ENCODE assay signal across 22 mouse cellular contexts in the genomic region with DNA sequence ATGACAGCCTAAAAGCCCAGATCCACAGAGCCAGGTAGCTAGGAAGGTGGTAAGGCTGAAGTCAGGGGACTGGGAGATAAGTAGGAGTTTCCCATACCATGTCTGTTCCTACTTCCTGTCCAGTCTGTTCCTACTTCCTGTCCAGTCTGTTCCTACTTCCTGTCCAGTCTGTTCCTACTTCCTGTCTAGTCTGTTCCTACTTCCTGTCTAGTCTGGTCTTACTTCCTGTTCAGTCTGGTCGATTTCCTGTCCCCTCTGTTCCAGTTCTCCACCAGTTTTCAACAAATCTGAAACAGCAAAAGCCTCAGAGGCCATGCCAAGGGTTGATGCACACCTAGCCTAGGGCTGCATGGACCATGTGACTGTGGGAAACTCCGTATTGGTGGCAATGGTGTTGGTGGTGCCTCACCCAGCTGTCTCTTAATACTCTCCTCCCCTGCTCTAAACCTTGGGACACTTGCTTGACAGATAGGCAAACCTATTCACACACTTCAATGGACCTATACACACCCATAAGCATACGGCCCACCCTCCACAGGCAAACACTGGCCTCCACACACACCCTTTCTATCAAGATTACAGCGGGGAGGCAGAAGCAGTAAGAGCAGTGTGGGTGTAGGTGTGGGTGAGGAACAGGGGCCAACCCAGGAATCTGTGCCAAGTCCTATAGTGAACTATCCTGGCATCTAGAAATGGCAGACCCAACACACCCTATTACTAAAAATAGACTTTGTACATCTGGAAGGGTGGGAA. TPM values are rescaled to one million over a fixed set of nuclear protein-coding genes. Genes with fewer than 3 reads are reported as not detected.
DNase-seq lines count a peak whose midpoint lies in the region; ATAC-seq and TF ChIP-seq lines count a peak whose summit lies in the region.
"Had no signal": no experiment of that assay in that cellular context is flagged by ENCODE, and none has a peak within 500 bp of the region (broad histone marks: within the 10 kb centered on the region; RNA-seq: fewer than 3 reads in every experiment).

No protein-coding gene starts in this region.

- H3K9ac ChIP-seq in intestine, embryonic 15.5 days: no peak overlapping the region
- H3K9ac ChIP-seq: lung, embryonic 14.5 days; neural tube, embryonic 13.5 days had no signal

- no peaks in the 10 kb centered on the region for H3K4me1 ChIP-seq in testis, adult 2 months (ENCODE audit: control insufficient read depth, insufficient read depth, low read length)
- H3K4me1 ChIP-seq in intestine, embryonic 15.5 days (replicated peaks): 0 out of 2 replicates have a peak, but pooled peaks cover 2% of the 10 kb centered on the region
- no peaks in the 10 kb centered on the region for H3K4me1 ChIP-seq in cerebellum, adult 2 months (ENCODE audit: control insufficient read depth, insufficient read depth, low read length)
- H3K4me1 ChIP-seq: neural tube, embryonic 13.5 days had no signal

- H3K4me3 ChIP-seq in testis, adult 2 months (ENCODE audit: control insufficient read depth, low read depth, low read length): peak overlapping the region; percentile 86
- H3K4me3 ChIP-seq in intestine, embryonic 15.5 days (replicated peaks): no peak overlapping the region
- no peak overlapping the region for H3K4me3 ChIP-seq in cerebellum, adult 2 months (replicated peaks; ENCODE audit: insufficient read depth, low read depth, low read length)
- H3K4me3 ChIP-seq: gastrocnemius, adult 2 months; neural tube, embryonic 13.5 days had no signal

- TF ChIP-seq CTCF in testis, adult 2 months (IDR thresholded peaks at IDR 0.05; ENCODE audit: control insufficient read depth, insufficient read depth, insufficient replicate concordance, low read depth, low read length): no peak
- no peak for TF ChIP-seq CTCF in cerebellum, adult 2 months (IDR thresholded peaks at IDR 0.05; ENCODE audit: borderline replicate concordance, insufficient read depth, low read depth, low read length)

- no peak overlapping the region; the same call in 1 of the 2 replicates for H3K27ac ChIP-seq in testis, adult 2 months (ENCODE audit: control insufficient read depth, insufficient read depth, low read depth, low read length)
- H3K27ac ChIP-seq in intestine, embryonic 15.5 days: peak overlapping the region; percentile 82
- no peak overlapping the region for H3K27ac ChIP-seq in cerebellum, adult 2 months (ENCODE audit: insufficient read depth, low read length)
- H3K27ac ChIP-seq: gastrocnemius, adult 2 months; hindbrain, postnatal 0 days; kidney, postnatal 0 days; neural tube, embryonic 13.5 days had no signal

- WGBS in intestine, embryonic 15.5 days: 67% methylated on average over 4 of the region's 4 CpGs
- WGBS in cerebellum, adult 2 months: 89% methylated on average over 4 of the region's 4 CpGs

- H3K27me3 ChIP-seq in testis, adult 2 months (ENCODE audit: control insufficient read depth, insufficient read depth, low read length): no peaks in the 10 kb centered on the region
- H3K27me3 ChIP-seq in intestine, embryonic 15.5 days (replicated peaks): no peaks in the 10 kb centered on the region
- H3K27me3 ChIP-seq in cerebellum, adult 2 months (ENCODE audit: control insufficient read depth, insufficient read depth, low read length): no peaks in the 10 kb centered on the region

- H3K4me2 ChIP-seq in intestine, embryonic 15.5 days (replicated peaks): no peak overlapping the region
- H3K4me2 ChIP-seq: lung, embryonic 14.5 days; neural tube, embryonic 13.5 days had no signal

- DNase-seq in testis, postnatal 14 days (ENCODE audit: low spot score): no peak
- DNase-seq in cerebellum, adult 2 months: no peak
- DNase-seq in kidney, postnatal 14 days: no peak
- DNase-seq: cerebellum, adult 11 months; gastrocnemius, adult 2 months; heart, postnatal 10 days; left cerebral cortex, postnatal 4 days; lung, embryonic 14.5 days; retina, postnatal 1 day had no signal

- ATAC-seq in intestine, embryonic 15.5 days: peak; percentile 85
- peak; percentile 52; the same call in 1 of the 2 replicates for ATAC-seq in megakaryocyte progenitor cell, adult 5-6 weeks (replicated peaks; ENCODE audit: poor library complexity)
- no peak for ATAC-seq in activated CD4-positive, CD25-positive, alpha-beta regulatory T cell, adult 4 months
- ATAC-seq: forebrain, embryonic 16.5 days; hindbrain, postnatal 0 days; midbrain, embryonic 16.5 days had no signal

- no peaks in the 10 kb centered on the region for H3K36me3 ChIP-seq in testis, adult 2 months (ENCODE audit: control insufficient read depth, insufficient read depth, low read length)
- peaks cover 2% of the 10 kb centered on the region; the same call in 1 of the 2 replicates for H3K36me3 ChIP-seq in intestine, embryonic 15.5 days
- H3K36me3 ChIP-seq: neural tube, embryonic 13.5 days had no signal

- no peaks in the 10 kb centered on the region for H3K9me3 ChIP-seq in intestine, embryonic 15.5 days

- TF ChIP-seq POLR2A in testis, adult 2 months (IDR thresholded peaks at IDR 0.05; ENCODE audit: control insufficient read depth, low read depth, low read length): no peak
- no peak for TF ChIP-seq POLR2A in cerebellum, adult 2 months (IDR thresholded peaks at IDR 0.05; ENCODE audit: borderline replicate concordance, insufficient read depth, low read length)

RNA-seq across cellular contexts. Expression of gene Krt8, which starts 8.6 kb away (rescaled TPM):
- polyA plus RNA-seq in testis, adult 2 months (2012; rRNA removed): 9.3 and 16.7 TPM in 2 replicates
- polyA plus RNA-seq in intestine, embryonic 15.5 days (2015; fragmentation: Nextera tagmentation; extraction: Ambion mirVana): 775 and 835 TPM in 2 replicates
- total RNA-seq in megakaryocyte progenitor cell, adult 5-6 weeks (2015): 0.12 and 0.73 TPM in 2 replicates
- total RNA-seq in megakaryocyte progenitor cell, adult 5-6 weeks (2017): 0.12 and 0.44 TPM in 2 replicates
- polyA plus RNA-seq in cerebellum, adult 2 months (2012; rRNA removed): 0.61 and 1.1 TPM in 2 replicates
- not detected for polyA plus RNA-seq in activated CD4-positive, CD25-positive, alpha-beta regulatory T cell, adult 4 months (2017; shearing (Covaris generic))
- total RNA-seq: common myeloid progenitor, adult 5-6 weeks; gastrocnemius, adult 2 months had no signal

RNA-seq across cellular contexts. Expression of gene Krt18, which starts 32.3 kb away (rescaled TPM):
- 0.52 and 5.1 TPM in 2 replicates for polyA plus RNA-seq in testis, adult 2 months (2012; rRNA removed)
- polyA plus RNA-seq in intestine, embryonic 15.5 days (2015; fragmentation: Nextera tagmentation; extraction: Ambion mirVana): 263 and 305 TPM in 2 replicates
- 7.9 and 11.8 TPM in 2 replicates for total RNA-seq in megakaryocyte progenitor cell, adult 5-6 weeks (2015)
- 12.0 and 14.6 TPM in 2 replicates for total RNA-seq in megakaryocyte progenitor cell, adult 5-6 weeks (2017)
- polyA plus RNA-seq in cerebellum, adult 2 months (2012; rRNA removed): 1.1 and 2.1 TPM in 2 replicates
- polyA plus RNA-seq in activated CD4-positive, CD25-positive, alpha-beta regulatory T cell, adult 4 months (2017; shearing (Covaris generic)): not detected

RNA-seq across cellular contexts. Expression of gene Krt78, which starts 41.6 kb away (rescaled TPM):
- polyA plus RNA-seq in testis, adult 2 months (2012; rRNA removed): 0.48 and 0.63 TPM in 2 replicates
- 0.05 and 0.25 TPM in 2 replicates for polyA plus RNA-seq in intestine, embryonic 15.5 days (2015; fragmentation: Nextera tagmentation; extraction: Ambion mirVana)
- total RNA-seq in megakaryocyte progenitor cell, adult 5-6 weeks (2015): not detected in 2 replicates
- not detected in 2 replicates for total RNA-seq in megakaryocyte progenitor cell, adult 5-6 weeks (2017)
- 0.03 TPM in 1 of 2 replicates, not detected in the other for polyA plus RNA-seq in cerebellum, adult 2 months (2012; rRNA removed)
- polyA plus RNA-seq in activated CD4-positive, CD25-positive, alpha-beta regulatory T cell, adult 4 months (2017; shearing (Covaris generic)): not detected
- total RNA-seq: common myeloid progenitor, adult 5-6 weeks; gastrocnemius, adult 2 months; heart, postnatal 10 days; hindbrain, postnatal 0 days; layer of hippocampus, postnatal 14 days; left cerebral cortex, postnatal 4 days had no signal
- polyA plus RNA-seq: forebrain, embryonic 16.5 days; hindbrain, postnatal 0 days; midbrain, embryonic 16.5 days; neural tube, embryonic 13.5 days; spleen, adult 2 months had no signal

RNA-seq across cellular contexts. Expression of gene Krt79, which starts 55.5 kb away (rescaled TPM):
- polyA plus RNA-seq in testis, adult 2 months (2012; rRNA removed): 0.40 and 0.61 TPM in 2 replicates
- 0.13 and 0.15 TPM in 2 replicates for polyA plus RNA-seq in intestine, embryonic 15.5 days (2015; fragmentation: Nextera tagmentation; extraction: Ambion mirVana)
- not detected in 2 replicates for total RNA-seq in megakaryocyte progenitor cell, adult 5-6 weeks (2015)
- total RNA-seq in megakaryocyte progenitor cell, adult 5-6 weeks (2017): not detected in 2 replicates
- not detected in 2 replicates for polyA plus RNA-seq in cerebellum, adult 2 months (2012; rRNA removed)
- polyA plus RNA-seq in activated CD4-positive, CD25-positive, alpha-beta regulatory T cell, adult 4 months (2017; shearing (Covaris generic)): not detected
- total RNA-seq: common myeloid progenitor, adult 5-6 weeks; gastrocnemius, adult 2 months; heart, adult 8-10 months had no signal
- polyA plus RNA-seq: spleen, adult 2 months had no signal

Comparison
In these comparisons a context has a peak if more than half of its experiments do, and no peak if none do; other contexts are left out.
1. RNA of gene Krt8, which starts 8.6 kb away (polyA plus RNA-seq): 775 to 835 TPM in intestine, embryonic 15.5 days; 9.3 to 16.7 TPM in testis, adult 2 months, 0.61 to 1.1 TPM in cerebellum, adult 2 months and not detected in activated CD4-positive, CD25-positive, alpha-beta regulatory T cell, adult 4 months; every median in the first group is over 10 times any median in the second.
2. RNA of gene Krt18, which starts 32.3 kb away (polyA plus RNA-seq): 263 to 305 TPM in intestine, embryonic 15.5 days; 1.1 to 2.1 TPM in cerebellum, adult 2 months, 0.52 to 5.1 TPM in testis, adult 2 months and not detected in activated CD4-positive, CD25-positive, alpha-beta regulatory T cell, adult 4 months; every median in the first group is over 10 times any median in the second.